Mouse (Mus musculus): ENCODE data around the gene Lrsam1. TPM values are rescaled to one million over a fixed set of nuclear protein-coding genes. Genes with fewer than 3 reads are reported as not detected.

Gene Lrsam1
- total and polyA plus RNA-seq, 3 experiments: 5.0 to 12.8 (median 9.5) TPM

GRCm38 (mm10) chr2:32881054-32881453, 80.4 kb downstream of the Lrsam1 start:
- Histone ChIP-seq H3K9me3 (replicated peaks) (no peaks in the 10 kb centered on the region), H3K27me3 (ENCODE audit: insufficient read depth, low read length) (peaks cover 73% of the 10 kb centered on the region), H3K36me3 (replicated peaks) (no peaks in the 10 kb centered on the region), H3K4me3 (ENCODE audit: low read depth, low read length) (no peak overlapping the region), H3K4me1 (ENCODE audit: insufficient read depth, low read depth, low read length) (peaks cover 14% of the 10 kb centered on the region)
- ATAC-seq (ENCODE audit: extremely low read depth, insufficient number of reproducible peaks, low FRiP score, poor library complexity, severe bottlenecking): no peak
- no peak for DNase-seq (ENCODE audit: low spot score)
- TF ChIP-seq CTCF (IDR thresholded peaks at IDR 0.05; ENCODE audit: low read depth, low read length): no peak
- TF ChIP-seq GATA2 (IDR thresholded peaks at IDR 0.05; ENCODE audit: borderline replicate concordance, low read depth, low read length): no peak
- no peak for TF ChIP-seq GATA1 (IDR thresholded peaks at IDR 0.05; ENCODE audit: borderline replicate concordance, low read length)
- no peak for TF ChIP-seq TAL1 (conservative IDR thresholded peaks at IDR 0.05; ENCODE audit: low read depth, low read length)
- no peak for TF ChIP-seq POLR2AphosphoS5 (IDR thresholded peaks at IDR 0.05; ENCODE audit: insufficient replicate concordance, low read depth, low read length)

- H3K4me1 ChIP-seq (ENCODE audit: insufficient read depth, low read depth, low read length): peaks cover 17% of the 10 kb centered on the region
These were observed 81.8 kb downstream of the Lrsam1 start for GRCm38 (mm10) chr2:32879593-32879992.

GRCm38 (mm10) chr2:32878396-32878795, 83.0 kb downstream of the Lrsam1 start:
- no peaks in the 10 kb centered on the region for H3K9me3 ChIP-seq (replicated peaks)

More at GRCm38 (mm10) chr2:32879593-32879992, 81.8 kb downstream of the Lrsam1 start:
- Histone ChIP-seq H3K27me3 (ENCODE audit: insufficient read depth, low read length) (peaks cover 76% of the 10 kb centered on the region), H3K9me3 (replicated peaks) (no peaks in the 10 kb centered on the region), H3K36me3 (replicated peaks) (no peaks in the 10 kb centered on the region), H3K4me3 (ENCODE audit: low read depth, low read length) (no peak overlapping the region)
- ATAC-seq (ENCODE audit: extremely low read depth, insufficient number of reproducible peaks, low FRiP score, poor library complexity, severe bottlenecking) (no peak), DNase-seq (ENCODE audit: low spot score) (no peak)
- TF ChIP-seq TAL1 (conservative IDR thresholded peaks at IDR 0.05; ENCODE audit: low read depth, low read length) (no peak), GATA1 (IDR thresholded peaks at IDR 0.05; ENCODE audit: borderline replicate concordance, low read length) (no peak)

GRCm38 (mm10) chr2:32877761-32878393, 83.5 kb downstream of the Lrsam1 start:
- ATAC-seq (ENCODE audit: extremely low read depth, insufficient number of reproducible peaks, low FRiP score, poor library complexity, severe bottlenecking) (no peak), DNase-seq (ENCODE audit: low spot score) (no peak)
- no peaks in the 10 kb centered on the region for H3K36me3 ChIP-seq (replicated peaks)
- H3K9me3 ChIP-seq (replicated peaks): no peaks in the 10 kb centered on the region
- no peak overlapping the region for H3K4me3 ChIP-seq (ENCODE audit: low read depth, low read length)
- H3K4me1 ChIP-seq (ENCODE audit: insufficient read depth, low read depth, low read length): peaks cover 17% of the 10 kb centered on the region
- TF ChIP-seq GATA2 (IDR thresholded peaks at IDR 0.05; ENCODE audit: borderline replicate concordance, low read depth, low read length): no peak
- TF ChIP-seq TAL1 (conservative IDR thresholded peaks at IDR 0.05; ENCODE audit: low read depth, low read length): no peak
- TF ChIP-seq POLR2AphosphoS5 (IDR thresholded peaks at IDR 0.05; ENCODE audit: insufficient replicate concordance, low read depth, low read length): no peak
- TF ChIP-seq CTCF (IDR thresholded peaks at IDR 0.05; ENCODE audit: low read depth, low read length): no peak
- no peak for TF ChIP-seq GATA1 (IDR thresholded peaks at IDR 0.05; ENCODE audit: borderline replicate concordance, low read length)
- peaks cover 84% of the 10 kb centered on the region for H3K27me3 ChIP-seq (ENCODE audit: insufficient read depth, low read length)

More at GRCm38 (mm10) chr2:32878396-32878795, 83.0 kb downstream of the Lrsam1 start:
- no peak for TF ChIP-seq POLR2AphosphoS5 (IDR thresholded peaks at IDR 0.05; ENCODE audit: insufficient replicate concordance, low read depth, low read length)
- TF ChIP-seq GATA2 (IDR thresholded peaks at IDR 0.05; ENCODE audit: borderline replicate concordance, low read depth, low read length): no peak
- DNase-seq (ENCODE audit: low spot score): no peak
- no peaks in the 10 kb centered on the region for H3K36me3 ChIP-seq (replicated peaks)
- ATAC-seq (ENCODE audit: extremely low read depth, insufficient number of reproducible peaks, low FRiP score, poor library complexity, severe bottlenecking): no peak
- H3K4me3 ChIP-seq (ENCODE audit: low read depth, low read length): no peak overlapping the region
- H3K27me3 ChIP-seq (ENCODE audit: insufficient read depth, low read length): peaks cover 82% of the 10 kb centered on the region
- peaks cover 17% of the 10 kb centered on the region for H3K4me1 ChIP-seq (ENCODE audit: insufficient read depth, low read depth, low read length)

- Histone ChIP-seq H3K27me3 (ENCODE audit: insufficient read depth, low read length) (peaks cover 87% of the 10 kb centered on the region), H3K36me3 (replicated peaks) (no peaks in the 10 kb centered on the region), H3K4me1 (ENCODE audit: insufficient read depth, low read depth, low read length) (peaks cover 16% of the 10 kb centered on the region), H3K9me3 (replicated peaks) (no peaks in the 10 kb centered on the region), H3K4me3 (ENCODE audit: low read depth, low read length) (no peak overlapping the region)
- no peak for TF ChIP-seq POLR2AphosphoS5 (IDR thresholded peaks at IDR 0.05; ENCODE audit: insufficient replicate concordance, low read depth, low read length)
- TF ChIP-seq GATA1 (IDR thresholded peaks at IDR 0.05; ENCODE audit: borderline replicate concordance, low read length): no peak
- no peak for TF ChIP-seq CTCF (IDR thresholded peaks at IDR 0.05; ENCODE audit: low read depth, low read length)
- ATAC-seq (ENCODE audit: extremely low read depth, insufficient number of reproducible peaks, low FRiP score, poor library complexity, severe bottlenecking) (no peak), DNase-seq (ENCODE audit: low spot score) (no peak)
These were observed 84.1 kb downstream of the Lrsam1 start for GRCm38 (mm10) chr2:32877303-32877702.

GRCm38 (mm10) chr2:32876490-32877302, 84.7 kb downstream of the Lrsam1 start:
- TF ChIP-seq GATA2 (IDR thresholded peaks at IDR 0.05; ENCODE audit: borderline replicate concordance, low read depth, low read length) (no peak), GATA1 (IDR thresholded peaks at IDR 0.05; ENCODE audit: borderline replicate concordance, low read length) (no peak), TAL1 (conservative IDR thresholded peaks at IDR 0.05; ENCODE audit: low read depth, low read length) (no peak), POLR2AphosphoS5 (IDR thresholded peaks at IDR 0.05; ENCODE audit: insufficient replicate concordance, low read depth, low read length) (no peak), CTCF (IDR thresholded peaks at IDR 0.05; ENCODE audit: low read depth, low read length) (no peak)
- Histone ChIP-seq H3K9me3 (replicated peaks) (no peaks in the 10 kb centered on the region), H3K27me3 (ENCODE audit: insufficient read depth, low read length) (peaks cover 87% of the 10 kb centered on the region), H3K4me3 (ENCODE audit: low read depth, low read length) (peak overlapping the region; percentile 66; the same call in 1 of the 2 replicates), H3K36me3 (replicated peaks) (no peaks in the 10 kb centered on the region), H3K4me1 (ENCODE audit: insufficient read depth, low read depth, low read length) (peaks cover 15% of the 10 kb centered on the region)
- no peak for ATAC-seq (ENCODE audit: extremely low read depth, insufficient number of reproducible peaks, low FRiP score, poor library complexity, severe bottlenecking)
- no peak for DNase-seq (ENCODE audit: low spot score)
